ENCODE assay signal across 19 mouse cellular contexts in genomic region chr13:80974424-80974823, GRCm38 (mm10).
A peak's percentile ranks its signal among the peaks of the same experiment; 100 is the strongest.
DNase-seq lines count a peak whose midpoint lies in the region; ATAC-seq and TF ChIP-seq lines count a peak whose summit lies in the region.
"Had no signal": no experiment of that assay in that cellular context is flagged by ENCODE, and none has a peak within 500 bp of the region (broad histone marks: within the 10 kb centered on the region; RNA-seq: fewer than 3 reads in every experiment).

No protein-coding gene starts in this region.

- intact Hi-C loops in heart, adult 2 months (cut with DNase I): no loop called here

- H3K27ac ChIP-seq in heart, adult 2 months: no peak overlapping the region
- H3K27ac ChIP-seq in heart, embryonic 12.5 days (ENCODE audit: poor library complexity, severe bottlenecking): no peak overlapping the region
- no peak overlapping the region for H3K27ac ChIP-seq in heart, embryonic 11.5 days (ENCODE audit: low read depth, low read length)

- no peaks in the 10 kb centered on the region for H3K79me2 ChIP-seq in heart, adult 2 months (replicated peaks; ENCODE audit: control insufficient read depth, insufficient read depth, low read length)

- no peaks in the 10 kb centered on the region for H3K27me3 ChIP-seq in heart, adult 2 months (ENCODE audit: control insufficient read depth, insufficient read depth, low read length)
- no peaks in the 10 kb centered on the region for H3K27me3 ChIP-seq in heart, embryonic 12.5 days (replicated peaks)
- H3K27me3 ChIP-seq in heart, embryonic 11.5 days (ENCODE audit: control insufficient read depth, insufficient read depth, low read length): no peaks in the 10 kb centered on the region
- H3K27me3 ChIP-seq: CH12.LX, Patski had no signal

- H3K4me2 ChIP-seq in heart, embryonic 12.5 days: no peak overlapping the region
- H3K4me2 ChIP-seq in heart, embryonic 11.5 days: no peak overlapping the region

- DNase-seq in heart, adult 11 months: peak; percentile 84
- no peak for DNase-seq in heart, adult 2 months
- DNase-seq: adrenal gland, adult 2 months; adrenal gland, adult 8-10 months; adrenal gland, postnatal 10 days; adrenal gland, postnatal 14 days; adrenal gland, postnatal 25 days; adrenal gland, postnatal 36 days; B cell, adult 2 months; cerebellum, adult 11 months; cerebellum, adult 11-12 months; cerebellum, adult 18-20 months had no signal

- no peak for TF ChIP-seq CTCF in heart, adult 2 months (IDR thresholded peaks at IDR 0.05)

- H3K36me3 ChIP-seq in heart, adult 2 months (ENCODE audit: control insufficient read depth, insufficient read depth, low read length): no peaks in the 10 kb centered on the region
- no peaks in the 10 kb centered on the region for H3K36me3 ChIP-seq in heart, embryonic 12.5 days
- H3K36me3 ChIP-seq in heart, embryonic 11.5 days (ENCODE audit: control insufficient read depth, insufficient read depth, low read length): no peaks in the 10 kb centered on the region
- H3K36me3 ChIP-seq: G1E had no signal

- 19% methylated on average over 1 of the region's 1 CpGs for WGBS in heart, adult 2 months
- WGBS in heart, embryonic 12.5 days: 52% methylated on average over 1 of the region's 1 CpGs
- 29% methylated on average over 1 of the region's 1 CpGs for WGBS in heart, embryonic 11.5 days (ENCODE audit: insufficient replicate concordance)

- H3K9ac ChIP-seq in heart, adult 2 months (ENCODE audit: low read depth, low read length): no peak overlapping the region
- H3K9ac ChIP-seq in heart, embryonic 12.5 days: no peak overlapping the region
- H3K9ac ChIP-seq in heart, embryonic 11.5 days (ENCODE audit: low read depth, low read length): no peak overlapping the region

- ATAC-seq in heart, embryonic 12.5 days (ENCODE audit: insufficient number of reproducible peaks, low FRiP score): peak; percentile 55; the same call in 1 of the 2 replicates
- no peak for ATAC-seq in heart, embryonic 11.5 days (replicated peaks; ENCODE audit: insufficient number of reproducible peaks, low FRiP score, low TSS enrichment)
- ATAC-seq: activated CD4-positive, CD25-positive, alpha-beta regulatory T cell, adult 4 months; CD4-positive, CD25-positive, alpha-beta regulatory T cell, adult 4 months; Patski had no signal

- no peak overlapping the region for H3K4me3 ChIP-seq in heart, adult 2 months
- no peak overlapping the region for H3K4me3 ChIP-seq in heart, embryonic 12.5 days
- no peak overlapping the region for H3K4me3 ChIP-seq in heart, embryonic 11.5 days (ENCODE audit: low read depth, low read length)

- peaks cover 6% of the 10 kb centered on the region; the same call in 1 of the 2 replicates for H3K4me1 ChIP-seq in heart, adult 2 months (ENCODE audit: control insufficient read depth, insufficient read depth, low read length)
- 0 out of 2 replicates have a peak, but pooled peaks cover 6% of the 10 kb centered on the region for H3K4me1 ChIP-seq in heart, embryonic 12.5 days (replicated peaks)
- no peaks in the 10 kb centered on the region for H3K4me1 ChIP-seq in heart, embryonic 11.5 days (ENCODE audit: control insufficient read depth, insufficient read depth, low read length)

- no peak for TF ChIP-seq EP300 in heart, adult 2 months (IDR thresholded peaks at IDR 0.05; ENCODE audit: insufficient read depth, low read depth, low read length)

- TF ChIP-seq POLR2A in heart, adult 2 months (IDR thresholded peaks at IDR 0.05; ENCODE audit: insufficient read depth, low read depth, low read length): no peak

- H3K9me3 ChIP-seq in heart, embryonic 12.5 days (replicated peaks): no peaks in the 10 kb centered on the region
- H3K9me3 ChIP-seq in heart, embryonic 11.5 days (replicated peaks; ENCODE audit: control insufficient read depth, low read length): no peaks in the 10 kb centered on the region
- H3K9me3 ChIP-seq: G1E had no signal
